Mouse (Mus musculus): ENCODE measurements around the gene Hsdl2.
"Not testable (repeated sequence)": the region's sequence is repeated elsewhere in the genome, so short reads cannot be mapped to it uniquely, and the experiment has no call there.

Gene Hsdl2

DNA sequence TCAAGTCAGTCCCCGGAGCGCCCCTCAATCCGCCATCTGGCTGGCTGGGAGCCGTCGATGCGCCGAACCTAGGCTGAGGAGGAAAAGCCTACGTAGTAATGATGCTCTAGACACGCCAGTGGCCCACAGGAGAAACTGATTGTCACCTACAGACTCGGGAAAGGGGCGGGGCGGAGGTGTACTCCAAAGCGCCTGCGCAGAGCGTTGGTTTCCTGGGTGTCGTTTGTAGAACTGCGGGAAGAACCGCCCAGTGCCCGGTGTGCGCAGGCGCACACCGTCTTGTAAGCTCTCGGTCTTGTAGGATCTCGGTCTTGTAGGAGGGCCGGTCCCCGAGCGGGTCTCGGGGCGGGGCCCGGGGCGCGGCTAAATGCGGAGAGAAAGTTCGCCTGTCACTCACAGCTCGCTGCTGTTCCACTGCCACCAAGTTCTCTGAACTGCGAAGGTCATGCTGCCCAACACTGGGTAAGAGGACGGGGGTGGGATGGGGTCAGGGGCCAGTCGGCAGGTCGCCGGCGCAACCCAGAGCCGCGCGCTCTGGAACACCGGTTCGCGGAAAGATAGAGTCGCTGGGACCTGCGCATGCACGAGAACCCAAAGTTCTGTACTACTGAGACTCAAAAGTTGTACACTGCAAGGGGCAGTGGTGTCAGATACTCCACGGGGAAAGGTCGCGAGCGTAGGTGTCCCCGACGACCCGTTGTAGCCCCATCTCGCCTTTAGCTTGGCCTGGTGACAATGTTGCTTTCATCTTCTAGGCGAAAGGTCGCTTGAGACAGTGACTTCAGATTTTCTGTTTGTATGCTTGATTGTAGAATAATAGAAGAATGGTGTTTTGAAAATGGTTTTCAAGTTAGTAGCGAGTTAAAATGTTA lies at the start of gene Hsdl2:
Gene Hsdl2 (plus strand): TSS at position 250 of the 872 bp plus-strand sequence.
- peak; percentile 99 for DNase-seq

DNA sequence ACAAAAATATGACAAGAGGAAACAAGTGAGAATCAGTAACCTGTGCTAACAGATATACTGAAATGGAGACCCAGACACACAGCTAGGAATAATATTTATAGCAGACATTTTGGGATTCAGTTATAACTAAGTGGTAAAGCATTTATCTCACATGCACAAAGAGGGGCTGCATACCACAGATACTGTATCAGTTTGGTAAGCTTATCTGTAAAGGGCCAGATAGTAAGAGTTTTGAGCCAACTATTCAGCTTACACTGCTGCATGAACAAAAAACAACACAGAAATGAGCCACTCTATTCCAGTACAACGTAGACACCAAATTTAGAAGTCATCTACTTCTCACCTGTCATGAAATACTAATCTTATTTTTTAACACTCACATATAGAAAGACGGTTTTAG lies 48.1 kb upstream of the Hsdl2 start:
- no peak for DNase-seq

- DNase-seq: no peak
Measured at GRCm38 (mm10) chr4:59535624-59536023, 45.7 kb upstream of the Hsdl2 start.

GRCm38 (mm10) chr4:59536281-59536680 lies 45.1 kb upstream of the Hsdl2 start:
- DNase-seq: no peak

GRCm38 (mm10) chr4:59543006-59543405 lies 38.4 kb upstream of the Hsdl2 start:
- no peak for DNase-seq

DNA sequence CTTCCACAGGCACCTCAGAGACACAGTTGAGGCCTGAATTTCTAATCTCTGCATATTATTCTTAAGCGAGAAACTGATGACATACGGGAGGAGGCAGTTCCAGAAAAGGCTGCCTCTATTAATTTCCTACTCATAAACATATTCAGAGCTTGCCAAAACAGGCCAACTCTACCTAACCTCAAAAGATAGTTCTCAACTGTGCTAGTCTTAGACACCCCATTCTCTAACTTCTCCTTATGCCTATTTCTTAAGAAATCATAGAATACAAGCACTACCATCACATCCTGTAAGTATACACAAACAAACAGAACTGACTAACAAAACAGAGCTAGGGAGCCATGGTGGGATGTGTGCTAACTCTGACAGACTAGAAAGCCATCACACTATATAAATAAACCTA lies 36.7 kb upstream of the Hsdl2 start:
- no peak for DNase-seq

- no peak for DNase-seq
Measured at GRCm38 (mm10) chr4:59546285-59547071, 34.9 kb upstream of the Hsdl2 start.

- peak in 1 of 2 experiments; percentile 31 for DNase-seq
Measured at GRCm38 (mm10) chr4:59547136-59547889, 34.0 kb upstream of the Hsdl2 start.

GRCm38 (mm10) chr4:59548011-59548559 lies 33.3 kb upstream of the Hsdl2 start:
- no peak for DNase-seq

DNA sequence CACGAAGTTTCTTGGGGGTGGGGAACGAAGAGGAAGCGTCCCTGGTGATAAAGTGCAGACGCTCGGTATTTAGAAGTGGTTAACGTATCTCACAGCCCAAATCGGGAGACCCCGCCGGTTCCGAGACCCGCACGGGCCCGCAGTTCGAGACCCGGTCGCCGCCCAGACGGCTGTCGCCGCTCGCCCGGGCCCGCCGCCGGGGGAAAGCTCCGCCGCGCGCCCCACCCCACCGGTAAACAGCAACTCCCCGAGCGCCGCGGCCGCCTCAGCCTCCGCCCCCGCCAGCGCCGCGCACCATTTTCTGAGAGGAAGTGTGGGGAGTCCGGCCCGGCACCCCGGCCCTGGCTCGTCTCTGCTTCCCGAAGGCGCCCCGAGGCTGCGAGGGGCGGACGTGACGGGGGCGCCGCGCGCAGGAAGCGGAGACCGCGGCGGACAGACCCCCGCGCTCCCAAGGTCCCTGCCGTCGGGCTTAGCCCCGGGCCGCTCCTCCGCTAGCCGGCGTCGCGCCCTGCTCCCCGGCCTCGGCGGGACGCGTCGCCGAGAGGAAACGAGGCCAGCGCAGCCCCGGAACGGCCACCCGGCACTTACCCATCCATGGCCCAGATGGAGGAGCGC lies 32.7 kb upstream of the Hsdl2 start:
- peak; percentile 83 to 85 for DNase-seq

DNA sequence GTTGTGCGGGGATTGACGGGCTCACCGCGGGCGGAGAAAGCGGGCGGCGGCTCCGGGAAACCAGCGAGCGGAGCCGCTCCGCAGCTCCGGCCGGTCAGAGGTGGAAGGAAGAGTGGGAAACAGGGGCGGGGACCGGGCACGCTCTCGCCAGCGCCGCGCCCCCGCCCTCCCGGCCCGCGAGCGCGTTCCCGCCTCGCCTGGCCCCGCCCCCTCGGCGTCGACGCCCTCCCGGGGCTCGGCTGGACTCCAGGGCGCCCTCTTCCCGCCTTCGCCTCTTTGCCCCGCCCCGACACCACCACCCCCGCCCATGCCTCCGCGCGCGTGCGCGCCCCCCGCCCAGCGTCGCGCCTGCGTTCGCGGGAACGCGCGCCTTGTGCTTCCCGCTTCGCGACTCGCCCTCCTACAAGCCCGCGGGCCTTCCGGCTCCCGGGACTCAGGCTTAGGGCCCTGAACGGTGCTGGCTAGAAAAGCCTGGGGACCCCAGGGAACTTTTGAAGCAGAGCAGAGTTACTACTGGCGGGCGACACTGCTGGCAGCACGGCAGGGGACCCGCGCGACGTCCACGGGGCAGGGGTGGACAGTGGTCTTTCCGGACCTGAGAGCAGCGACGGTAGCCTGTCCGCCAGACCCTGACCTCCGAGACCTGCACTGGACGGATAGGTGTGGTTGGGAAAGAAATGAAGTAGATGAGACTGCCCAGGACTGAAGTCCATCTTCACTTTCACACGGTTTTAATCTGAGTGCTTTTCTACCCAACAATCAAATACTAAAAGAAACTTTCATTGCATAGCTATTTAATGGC lies 32.0 kb upstream of the Hsdl2 start, which contains the start of gene Ptbp3:
Gene Ptbp3 (minus strand): TSS at position 190 of the 802 bp plus-strand sequence.
- peak; percentile 91 to 93 for DNase-seq

GRCm38 (mm10) chr4:59549977-59550560 lies 31.3 kb upstream of the Hsdl2 start:
- DNase-seq: no peak

- no peak for DNase-seq
Measured at GRCm38 (mm10) chr4:59551901-59552300, 29.5 kb upstream of the Hsdl2 start.

- DNase-seq: no peak
Measured at GRCm38 (mm10) chr4:59552835-59553234, 28.5 kb upstream of the Hsdl2 start.

DNA sequence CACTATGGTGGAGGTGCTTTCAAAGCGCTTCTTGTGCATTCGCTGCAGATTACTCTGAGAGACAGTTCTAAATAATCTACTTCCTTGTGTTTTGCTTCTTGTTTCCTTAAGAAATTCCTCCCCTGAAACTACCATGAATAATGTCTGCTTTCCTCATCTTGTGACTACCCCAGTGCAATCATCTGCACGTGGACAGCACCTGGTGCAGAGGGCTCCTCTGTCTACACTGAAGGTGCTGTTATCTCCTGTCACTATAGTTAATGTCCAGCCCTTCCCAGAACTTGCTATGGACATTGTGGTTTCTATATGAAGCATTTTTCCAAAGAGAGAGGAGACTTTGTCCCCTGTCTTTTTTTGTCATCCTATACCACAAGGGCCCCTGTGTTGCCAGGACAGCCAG lies 27.8 kb upstream of the Hsdl2 start:
- no peak for DNase-seq

GRCm38 (mm10) chr4:59555177-59555576 lies 26.2 kb upstream of the Hsdl2 start:
- no peak for DNase-seq

- DNase-seq: not testable (repeated sequence)
Measured at GRCm38 (mm10) chr4:59557343-59557742, 24.0 kb upstream of the Hsdl2 start.

GRCm38 (mm10) chr4:59558096-59558720 lies 23.2 kb upstream of the Hsdl2 start:
- DNase-seq: no peak

DNA sequence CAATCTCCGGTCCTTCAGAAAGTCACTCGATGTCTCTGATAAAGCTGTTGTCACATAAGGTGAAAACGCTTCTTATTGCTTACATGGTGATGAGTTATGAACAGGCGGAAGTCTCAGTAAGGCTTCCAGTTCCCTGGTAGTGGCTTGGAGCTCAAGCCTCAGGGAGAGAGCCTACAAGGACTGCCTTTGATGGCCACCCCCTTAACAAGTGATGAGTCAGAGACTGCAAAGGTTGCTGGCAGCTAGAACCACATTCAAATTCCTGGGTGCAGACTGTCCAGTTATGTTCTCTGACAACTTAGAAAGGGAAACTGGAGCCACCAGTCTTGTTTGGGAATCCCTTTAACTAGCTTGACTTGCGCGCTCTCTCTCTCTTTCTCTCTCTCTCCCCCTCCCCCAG lies 21.2 kb upstream of the Hsdl2 start:
- DNase-seq: no peak

GRCm38 (mm10) chr4:59564128-59564527 lies 17.2 kb upstream of the Hsdl2 start:
- no peak for DNase-seq
